Mouse (Mus musculus) bone marrow, adult 2 months (tissue): ENCODE data around the gene Cldn18.

Source experiments
- CTCF ChIP-seq: fragments of 200-500 bp; IDR thresholded peaks from 2 replicates; pipeline ENCODE4 v1.5.1; 2011; ENCODE audit warnings: low read length, control low read depth; ENCODE audit not compliant: control insufficient read depth, insufficient read depth
- POLR2A ChIP-seq: fragments of 200-500 bp; IDR thresholded peaks from 2 replicates; pipeline ENCODE4 v1.6.1; 2011; ENCODE audit warnings: low read depth, mild to moderate bottlenecking, control low read depth, low read length, borderline replicate concordance; ENCODE audit not compliant: control insufficient read depth

- TF ChIP-seq CTCF, result no peak
- no peak for TF ChIP-seq POLR2A
Observed at GRCm38 (mm10) chr9:99662887-99663286, 54.2 kb downstream of the Cldn18 start.
